Mouse (Mus musculus) heart, postnatal 14 days (tissue): Measurements from ENCODE around the gene Adcy1. TPM values are rescaled to one million over a fixed set of nuclear protein-coding genes. Genes with fewer than 3 reads are reported as not detected.
"Not testable (repeated sequence)": the region's sequence is repeated elsewhere in the genome, so short reads cannot be mapped to it uniquely, and the experiment has no call there.

ENCODE experiments used
- DNase-seq, 2 experiments: peaks; one replicate each; pipeline ENCODE4 v3.0.0; 2021 to 2022
- intact Hi-C: fragments of 180-260 bp; cut with DNase I; formaldehyde crosslinking; loops from one replicate; pipeline ENCODE4 v1.15.1; 2025
- total RNA-seq, 2 experiments: library from RNA; stranded (reverse); gene quantifications; 2 replicates each; pipeline ENCODE4 v1.2.3; 2021

Gene Adcy1
- total RNA-seq, 2 experiments from 2014 or later: 1.0 to 1.7 TPM

DNA sequence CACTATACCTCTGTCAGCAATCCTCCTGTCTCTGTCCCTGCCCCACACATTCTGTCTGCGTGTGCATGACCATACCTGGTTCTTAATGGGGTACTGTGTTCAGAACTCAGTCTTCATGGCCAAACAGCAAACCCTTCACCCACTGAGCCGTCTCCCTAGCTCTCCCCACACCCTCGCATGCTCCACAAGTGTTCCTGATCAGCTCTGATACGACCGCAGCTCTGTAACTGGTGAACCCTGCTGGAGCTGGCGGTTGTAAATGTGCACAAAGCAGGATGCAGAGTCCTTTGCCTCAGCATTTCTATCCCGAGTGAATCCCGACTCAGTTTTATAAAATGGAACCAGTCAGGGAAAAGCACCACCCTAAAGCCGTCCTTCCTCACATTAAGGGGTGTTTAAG lies 140.6 kb downstream of the Adcy1 start:
- intact Hi-C loops: no loop called here
- DNase-seq: no peak

DNA sequence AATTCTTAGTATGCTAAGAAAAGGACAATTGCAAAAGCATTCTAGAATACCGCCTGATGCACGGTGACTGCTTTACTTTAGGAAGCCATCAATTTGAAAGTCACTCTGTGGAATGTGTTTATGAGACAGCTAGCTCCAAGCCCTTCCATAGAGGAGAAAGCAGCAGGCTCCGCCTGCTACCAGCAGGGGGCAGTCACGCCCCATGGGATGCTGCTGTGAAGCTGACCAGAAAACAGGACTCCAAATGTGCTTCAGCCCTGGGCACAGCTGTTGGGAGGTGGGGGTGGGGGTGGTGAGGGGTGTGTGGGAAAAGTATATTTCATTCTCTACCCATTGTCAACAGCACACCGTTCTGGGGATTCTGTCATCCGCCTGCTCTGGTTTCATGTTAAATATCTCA lies 147.1 kb downstream of the Adcy1 start:
- DNase-seq: peak; percentile 85 to 89
- intact Hi-C loops: loop anchor here (2.0 to 10.0 kb wide), 7 partner anchors 124 to 1194 kb away; no protein-coding TSS in a partner anchor

DNA sequence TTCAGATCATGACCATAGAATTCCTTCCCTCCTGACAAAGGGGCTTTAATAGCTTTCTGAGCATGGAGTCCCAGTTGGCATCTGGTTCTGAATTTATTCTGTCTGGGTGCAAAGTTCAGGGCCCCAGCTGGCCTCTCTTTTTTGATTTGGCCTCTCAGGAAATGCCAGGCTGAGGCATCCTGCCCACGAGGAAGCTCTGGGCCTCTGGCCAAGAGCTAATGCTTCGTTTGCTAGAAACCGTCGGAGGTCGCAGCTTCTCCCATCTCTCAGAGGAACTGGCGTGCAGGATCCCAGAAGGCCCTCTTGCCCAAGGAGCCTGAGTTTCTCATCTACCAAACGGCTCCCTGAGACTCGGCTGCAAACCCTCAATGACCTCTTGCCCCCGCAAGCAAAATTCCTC lies 147.9 kb downstream of the Adcy1 start:
- intact Hi-C loops: loop anchor here (2.0 to 10.0 kb wide), 7 partner anchors 124 to 1194 kb away; no protein-coding TSS in a partner anchor
- no peak for DNase-seq

DNA sequence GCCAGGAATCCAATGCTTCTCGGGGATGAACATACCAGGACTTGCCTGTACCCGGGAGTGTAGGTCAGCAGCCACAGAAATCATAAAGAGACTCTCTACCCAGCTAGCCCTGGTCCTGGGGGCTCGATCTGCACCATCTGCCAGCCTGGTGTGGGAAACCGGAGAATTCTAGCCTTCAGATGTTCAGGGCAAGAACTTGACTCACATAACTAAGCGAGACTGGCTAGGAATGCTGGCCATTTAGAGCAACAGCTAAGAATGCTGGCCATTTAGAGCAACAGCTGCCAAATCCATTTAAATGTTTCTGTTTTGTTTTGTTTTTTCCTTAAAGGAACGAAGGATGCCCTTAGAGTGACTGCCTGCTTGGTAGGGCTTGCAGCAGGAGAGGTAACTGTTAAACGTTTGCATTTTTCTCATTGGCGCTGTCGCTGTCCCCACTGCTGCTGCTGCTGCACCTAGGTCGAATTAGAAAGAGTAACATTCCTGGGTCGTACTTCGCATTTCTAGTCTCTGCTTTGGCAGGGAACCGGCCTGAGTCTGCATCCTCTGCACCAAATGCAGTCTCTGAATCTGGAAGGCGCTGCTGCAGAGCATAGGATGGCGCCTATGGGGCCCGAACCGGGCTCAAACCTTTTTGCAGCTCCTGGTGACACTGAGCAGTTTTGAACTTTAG lies 149.0 kb downstream of the Adcy1 start:
- DNase-seq: no peak
- intact Hi-C loops: loop anchor here (5.0 to 10.0 kb wide), 5 partner anchors 123 to 923 kb away; no protein-coding TSS in a partner anchor

DNA sequence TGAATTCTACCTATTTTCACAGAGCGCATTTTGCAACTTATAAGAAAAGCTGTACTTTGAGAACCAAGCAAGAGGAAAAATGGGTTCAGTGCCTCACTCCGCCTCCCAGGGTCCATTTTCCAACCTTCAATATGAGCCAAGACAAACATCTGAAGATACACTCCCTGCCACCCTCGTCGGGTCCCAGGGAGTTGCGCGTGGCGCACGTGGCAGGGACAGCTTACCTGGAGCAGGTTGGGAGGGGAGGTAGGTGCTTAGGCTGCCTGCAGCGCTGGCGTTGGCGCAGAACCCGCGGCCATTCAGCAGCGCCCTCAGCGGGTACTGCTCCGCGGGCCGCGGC lies 149.8 kb downstream of the Adcy1 start:
- no peak for DNase-seq
- intact Hi-C loops: loop anchor here (5.0 to 10.0 kb wide), 5 partner anchors 122 to 922 kb away; no protein-coding TSS in a partner anchor

DNA sequence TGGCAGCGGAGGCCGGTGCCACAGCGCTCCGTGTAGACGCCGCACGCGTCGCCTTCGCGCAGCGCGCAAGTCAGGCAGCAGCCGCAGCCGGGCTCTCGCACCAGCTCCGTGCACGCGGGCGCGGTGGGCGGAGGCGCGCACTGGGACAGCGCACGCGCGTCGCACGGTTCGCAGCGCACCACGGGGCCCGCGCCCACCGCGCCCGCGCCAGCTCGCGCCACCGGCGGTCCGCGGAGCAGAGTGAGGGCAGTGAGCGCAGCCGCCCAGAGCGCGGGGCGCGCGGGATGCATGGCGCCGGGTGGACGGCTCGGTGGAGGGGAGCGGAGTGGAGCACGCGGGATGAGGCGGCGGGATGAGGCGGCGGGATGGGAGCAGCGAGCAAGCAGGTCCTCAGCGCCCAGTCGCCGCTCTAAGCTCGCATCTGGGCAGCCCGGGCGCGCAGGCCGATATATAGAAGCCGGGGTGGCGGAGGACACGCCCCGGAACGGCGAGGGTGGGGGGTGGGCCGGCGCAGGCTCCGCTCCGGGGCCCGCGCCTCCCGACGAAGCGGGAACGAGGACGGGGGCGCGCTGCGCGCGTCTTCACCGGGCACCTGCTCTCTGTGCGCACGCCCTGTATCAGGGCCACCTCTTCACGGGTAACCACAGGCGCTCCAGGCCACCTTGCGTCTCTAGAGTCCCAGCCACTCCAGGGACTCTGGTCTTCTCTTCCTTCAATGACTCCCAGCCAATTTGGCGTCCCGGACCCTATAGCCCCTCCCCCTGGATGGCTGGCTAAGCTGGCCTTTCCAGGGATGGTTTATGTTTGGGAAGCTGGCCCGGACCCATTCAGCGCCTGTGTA lies 150.4 kb downstream of the Adcy1 start, which contains the start of gene Igfbp3:
TSS of gene Igfbp3 (minus strand) at position 423 of the 841 bp plus-strand sequence.
- intact Hi-C loops: loop anchor here (5.0 to 10.0 kb wide), 5 partner anchors 121 to 921 kb away; no protein-coding TSS in a partner anchor
- peak; percentile 57 to 74 for DNase-seq

DNA sequence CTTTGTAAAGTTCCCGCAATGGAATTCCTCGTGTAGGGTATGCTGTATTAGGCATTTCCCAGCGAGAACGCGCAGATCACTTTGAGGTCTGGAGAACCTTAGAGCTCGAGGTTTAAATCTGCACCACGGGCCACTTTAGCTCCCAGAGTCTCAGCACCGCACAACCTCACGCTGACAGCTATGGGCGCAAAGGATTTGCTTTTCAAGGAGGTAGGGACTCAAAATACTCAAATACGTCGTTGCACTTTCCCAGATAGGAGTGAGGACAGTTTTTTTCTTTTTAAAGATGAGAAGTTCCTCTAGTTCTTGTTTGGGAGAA lies 151.0 kb downstream of the Adcy1 start:
- intact Hi-C loops: loop anchor here (5.0 to 10.0 kb wide), 5 partner anchors 120 to 920 kb away; no protein-coding TSS in a partner anchor
- no peak for DNase-seq

GRCm38 (mm10) chr11:7214761-7215160 lies 151.5 kb downstream of the Adcy1 start:
- peak; percentile 56 to 65 for DNase-seq
- intact Hi-C loops: loop anchor here (1.0 to 10.0 kb wide), 6 partner anchors 120 to 1031 kb away; no protein-coding TSS in a partner anchor

- intact Hi-C loops: loop anchor here (1.0 to 10.0 kb wide), 3 partner anchors 119 to 1030 kb away; no protein-coding TSS in a partner anchor
- DNase-seq: peak; percentile 70 to 76
Measured at GRCm38 (mm10) chr11:7215703-7216102, 152.4 kb downstream of the Adcy1 start.

DNA sequence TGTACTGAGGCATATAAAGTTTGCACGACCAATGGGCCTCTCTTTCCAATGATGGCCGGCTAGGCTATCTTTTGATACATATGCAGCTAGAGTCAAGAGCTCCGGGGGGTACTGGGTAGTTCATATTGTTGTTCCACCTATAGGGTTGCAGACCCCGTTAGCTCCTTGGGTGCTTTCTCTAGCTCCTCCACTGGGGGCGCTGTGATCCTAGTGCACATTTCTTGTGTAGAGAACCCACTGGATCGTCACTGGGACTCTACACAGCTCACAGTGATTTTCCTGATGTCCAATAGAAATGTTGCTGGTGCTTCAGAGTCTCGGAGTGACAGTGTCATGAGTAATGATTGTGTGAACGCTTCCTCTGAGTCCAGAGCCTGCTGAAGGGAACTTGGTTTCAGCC lies 158.5 kb downstream of the Adcy1 start:
- intact Hi-C loops, DNase-seq: not testable (repeated sequence)

DNA sequence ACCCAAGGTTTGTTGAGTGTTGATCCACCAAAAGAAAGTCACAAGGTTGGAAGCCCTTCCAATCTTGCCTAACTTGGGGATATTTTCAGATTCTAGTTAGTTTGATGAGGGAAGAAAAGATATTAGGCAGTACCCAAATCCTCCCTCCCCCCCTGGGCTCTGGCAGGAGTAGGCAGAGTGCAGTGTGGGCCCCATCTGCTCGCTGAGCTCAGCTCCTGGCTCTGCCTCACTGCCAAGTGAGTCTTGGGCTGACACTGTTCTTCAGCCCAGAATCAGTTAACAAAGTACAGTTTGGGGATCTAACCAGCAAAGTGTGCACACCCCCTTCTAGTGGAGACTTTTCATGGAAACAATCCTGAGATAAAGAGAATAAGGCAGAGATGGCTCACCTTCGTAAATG lies 162.9 kb downstream of the Adcy1 start:
- DNase-seq: no peak
- intact Hi-C loops: no loop called here

GRCm38 (mm10) chr11:7226810-7227550 lies 163.7 kb downstream of the Adcy1 start:
- intact Hi-C loops: no loop called here
- no peak for DNase-seq

DNA sequence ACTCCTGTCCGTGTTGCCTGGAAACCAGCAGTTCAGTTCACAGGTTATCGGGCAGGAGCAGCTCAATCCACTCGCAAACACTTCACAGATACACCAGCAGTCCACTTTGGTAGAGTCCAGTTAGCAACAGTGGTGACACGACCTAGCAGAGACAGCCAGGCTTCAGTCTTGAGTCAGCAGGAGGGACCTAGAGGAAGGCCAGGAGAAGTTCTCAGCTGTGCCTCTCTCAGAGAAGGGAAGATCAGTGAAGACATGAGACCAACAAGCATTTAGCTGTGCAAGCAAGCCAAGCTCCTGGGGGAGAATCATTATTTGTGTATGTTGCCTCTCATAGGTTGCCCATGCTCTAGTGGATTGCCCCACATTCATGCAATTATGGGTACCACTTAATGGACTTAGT lies 164.8 kb downstream of the Adcy1 start:
- intact Hi-C loops: no loop called here

More for the DNA sequence above, 164.8 kb downstream of the Adcy1 start:
- no peak for DNase-seq

Other genes with a start within 250 kb of the Adcy1 start
- gene Gm11983, start 225.8 kb upstream of the Adcy1 start, total RNA-seq: not detected
- gene Gm11985, start 125.1 kb downstream of the Adcy1 start, total RNA-seq: not detected
- not detected for gene Igfbp1, start 134.3 kb downstream of the Adcy1 start, total RNA-seq
- gene Igfbp3, start 150.4 kb downstream of the Adcy1 start, total RNA-seq: 10 to 100 TPM; 34.1 to 43.8 TPM